Mouse (Mus musculus) hindbrain, embryonic 14.5 days (tissue): ENCODE data around the gene Klf15. TPM values are rescaled to one million over a fixed set of nuclear protein-coding genes. Genes with fewer than 3 reads are reported as not detected.
A peak's percentile ranks its signal among the peaks of the same experiment; 100 is the strongest.

Experiments
- ATAC-seq: fragments of 200-750 bp; cut with Nextera tagmentation; 2 replicates; pipeline ENCODE4 v1.8.0; 2017; ENCODE audit warnings: moderate number of reproducible peaks, mild to moderate bottlenecking, moderate TSS enrichment, moderate library complexity; ENCODE audit not compliant: low FRiP score
- DNase-seq: peaks from one replicate; pipeline ENCODE4 v3.0.0-alpha.2; 2015; ENCODE audit warnings: low spot score
- H3K27ac ChIP-seq: fragments of 300-500 bp; sonication (generic); 2 replicates; pipeline ENCODE4 v1.5.1; 2014; ENCODE audit warnings: mild to moderate bottlenecking, moderate library complexity
- H3K27me3 ChIP-seq: fragments of 300-500 bp; sonication (generic); 2 replicates; pipeline ENCODE4 v1.6.1; 2014; ENCODE audit warnings: mild to moderate bottlenecking, low read length, mixed read lengths; ENCODE audit not compliant: control insufficient read depth, insufficient read depth
- H3K36me3 ChIP-seq: fragments of 300-500 bp; sonication (generic); replicated peaks from 2 replicates; pipeline ENCODE4 v1.6.1; 2014; ENCODE audit not compliant: control insufficient read depth, insufficient read depth
- H3K4me1 ChIP-seq: fragments of 300-500 bp; sonication (generic); replicated peaks from 2 replicates; pipeline ENCODE4 v1.6.1; 2014; ENCODE audit warnings: antibody characterized with exemption, low read length, mixed read lengths; ENCODE audit not compliant: control insufficient read depth, insufficient read depth
- H3K4me2 ChIP-seq: fragments of 300-500 bp; sonication (generic); replicated peaks from 2 replicates; pipeline ENCODE4 v1.6.1; 2014; ENCODE audit warnings: mild to moderate bottlenecking, moderate library complexity
- H3K4me3 ChIP-seq: fragments of 300-500 bp; sonication (generic); replicated peaks from 2 replicates; pipeline ENCODE4 v1.5.1; 2014; ENCODE audit warnings: mild to moderate bottlenecking, low read length
- H3K9ac ChIP-seq: fragments of 300-500 bp; sonication (generic); 2 replicates; pipeline ENCODE4 v1.6.1; 2014
- H3K9me3 ChIP-seq: fragments of 300-500 bp; sonication (generic); 2 replicates; pipeline ENCODE4 v1.6.1; 2016; ENCODE audit warnings: low read length; ENCODE audit not compliant: control insufficient read depth
- WGBS: fragments of 180-500 bp; shearing (Covaris S2); extraction: QIAGEN DNeasy Blood & Tissue Kit; methylation state at CpG from one replicate; pipeline ENCODE4 v1.1.7; 2014; 5-methylcytosine and 5-hydroxymethylcytosine counted together
- polyA plus RNA-seq: library from polyadenylated mRNA; unstranded; fragments of >200 nt; fragmentation: Nextera tagmentation; extraction: Ambion mirVana; gene quantifications from 2 replicates; pipeline ENCODE4 v1.2.1, GENCODE M21; 2014

Klf15 gene
- polyA plus RNA-seq, 1 experiment from 2014 or later: 15.7 TPM

- Histone ChIP-seq H3K9ac (peak overlapping the region; percentile 64), H3K4me1 (peaks cover 15% of the 10 kb centered on the region; the same call in 1 of the 2 replicates), H3K9me3 (no peaks in the 10 kb centered on the region), H3K27me3 (peaks cover 24% of the 10 kb centered on the region), H3K27ac (no peak overlapping the region), H3K36me3 (no peaks in the 10 kb centered on the region), H3K4me3 (peak overlapping the region; percentile 62), H3K4me2 (peak overlapping the region; percentile 100)
- ATAC-seq (no peak), DNase-seq (no peak)
- 7% methylated on average over 12 of the region's 12 CpGs for WGBS
Measured at GRCm38 (mm10) chr6:90461771-90462170, 605 bp upstream of the Klf15 start.

- DNase-seq (no peak), ATAC-seq (peak; percentile 35)
- Histone ChIP-seq H3K9me3 (no peaks in the 10 kb centered on the region), H3K27me3 (peaks cover 24% of the 10 kb centered on the region), H3K4me1 (peaks cover 15% of the 10 kb centered on the region; the same call in 1 of the 2 replicates), H3K36me3 (no peaks in the 10 kb centered on the region), H3K4me3 (peak overlapping the region; percentile 62), H3K27ac (peak overlapping the region; percentile 53), H3K4me2 (peak overlapping the region; percentile 100), H3K9ac (peak overlapping the region; percentile 64)
- under 1% methylated on average over 37 of the region's 38 CpGs for WGBS
Measured at GRCm38 (mm10) chr6:90462841-90463227, 458 bp downstream of the Klf15 start.

GRCm38 (mm10) chr6:90463228-90463862 is 969 bp downstream of the Klf15 start:
- Histone ChIP-seq H3K4me2 (peak overlapping the region; percentile 100), H3K36me3 (no peaks in the 10 kb centered on the region), H3K4me3 (peak overlapping the region; percentile 62), H3K9ac (peak overlapping the region; percentile 64), H3K4me1 (peaks cover 15% of the 10 kb centered on the region; the same call in 1 of the 2 replicates), H3K27ac (peak overlapping the region; percentile 53), H3K9me3 (no peaks in the 10 kb centered on the region), H3K27me3 (peaks cover 24% of the 10 kb centered on the region)
- peak; percentile 53 for DNase-seq
- peak; percentile 81 for ATAC-seq
- WGBS: 2% methylated on average over 31 of the region's 31 CpGs

- H3K4me2 ChIP-seq: peak overlapping the region; percentile 100
- no peak for ATAC-seq
- H3K27ac ChIP-seq: no peak overlapping the region
- peaks cover 15% of the 10 kb centered on the region; the same call in 1 of the 2 replicates for H3K4me1 ChIP-seq
- H3K27me3 ChIP-seq: peaks cover 24% of the 10 kb centered on the region
- peak overlapping the region; percentile 62 for H3K4me3 ChIP-seq
- peak overlapping the region; percentile 64 for H3K9ac ChIP-seq
- no peaks in the 10 kb centered on the region for H3K36me3 ChIP-seq
- WGBS: 39% methylated on average over 7 of the region's 7 CpGs
- H3K9me3 ChIP-seq: no peaks in the 10 kb centered on the region
- no peak for DNase-seq
Measured at GRCm38 (mm10) chr6:90463890-90464421, 1.6 kb downstream of the Klf15 start.

- Histone ChIP-seq H3K4me1 (peaks cover 15% of the 10 kb centered on the region; the same call in 1 of the 2 replicates), H3K9ac (no peak overlapping the region), H3K27me3 (peaks cover 24% of the 10 kb centered on the region), H3K9me3 (no peaks in the 10 kb centered on the region), H3K36me3 (no peaks in the 10 kb centered on the region), H3K4me3 (no peak overlapping the region), H3K4me2 (peak overlapping the region; percentile 15; the same call in 1 of the 2 replicates), H3K27ac (no peak overlapping the region)
- DNase-seq (no peak), ATAC-seq (no peak)
- WGBS: 93% methylated on average over 11 of the region's 11 CpGs
Measured at GRCm38 (mm10) chr6:90465028-90465640, 2.8 kb downstream of the Klf15 start.

GRCm38 (mm10) chr6:90466079-90466478 is 3.7 kb downstream of the Klf15 start:
- no peak for ATAC-seq
- 81% methylated on average over 10 of the region's 10 CpGs for WGBS

GRCm38 (mm10) chr6:90466847-90467410 is 4.6 kb downstream of the Klf15 start:
- Histone ChIP-seq H3K9ac (no peak overlapping the region), H3K4me1 (peaks cover 15% of the 10 kb centered on the region; the same call in 1 of the 2 replicates), H3K27ac (no peak overlapping the region), H3K9me3 (no peaks in the 10 kb centered on the region), H3K4me3 (no peak overlapping the region), H3K36me3 (no peaks in the 10 kb centered on the region), H3K27me3 (peaks cover 12% of the 10 kb centered on the region), H3K4me2 (no peak overlapping the region)
- ATAC-seq (no peak), DNase-seq (no peak)
- WGBS: 94% methylated on average over 12 of the region's 12 CpGs

More at GRCm38 (mm10) chr6:90466079-90466478, 3.7 kb downstream of the Klf15 start:
- peaks cover 15% of the 10 kb centered on the region; the same call in 1 of the 2 replicates for H3K4me1 ChIP-seq
- no peaks in the 10 kb centered on the region for H3K36me3 ChIP-seq
- H3K27me3 ChIP-seq: peaks cover 20% of the 10 kb centered on the region
- H3K27ac ChIP-seq: no peak overlapping the region
- H3K9ac ChIP-seq: no peak overlapping the region
- no peak for DNase-seq
- no peaks in the 10 kb centered on the region for H3K9me3 ChIP-seq
- H3K4me3 ChIP-seq: no peak overlapping the region
- no peak overlapping the region for H3K4me2 ChIP-seq

- Histone ChIP-seq H3K27me3 (peaks cover 4% of the 10 kb centered on the region; the same call in 1 of the 2 replicates), H3K9me3 (no peaks in the 10 kb centered on the region), H3K9ac (no peak overlapping the region), H3K4me2 (no peak overlapping the region), H3K4me3 (no peak overlapping the region), H3K27ac (no peak overlapping the region), H3K36me3 (no peaks in the 10 kb centered on the region), H3K4me1 (peaks cover 8% of the 10 kb centered on the region; the same call in 1 of the 2 replicates)
- ATAC-seq: no peak
- DNase-seq: no peak
- WGBS: 86% methylated on average over 1 of the region's 1 CpGs
Measured at GRCm38 (mm10) chr6:90468216-90468615, 5.8 kb downstream of the Klf15 start.

GRCm38 (mm10) chr6:90469041-90469440 is 6.7 kb downstream of the Klf15 start:
- DNase-seq: no peak
- Histone ChIP-seq H3K4me3 (no peak overlapping the region), H3K9ac (no peak overlapping the region), H3K4me2 (no peak overlapping the region), H3K4me1 (no peaks in the 10 kb centered on the region), H3K36me3 (no peaks in the 10 kb centered on the region), H3K27me3 (no peaks in the 10 kb centered on the region), H3K27ac (no peak overlapping the region), H3K9me3 (no peaks in the 10 kb centered on the region)
- 92% methylated on average over 6 of the region's 6 CpGs for WGBS
- ATAC-seq: no peak
